Mouse (Mus musculus) heart, postnatal 0 days (tissue): ENCODE results near the gene Uqcrq. TPM values are rescaled to one million over a fixed set of nuclear protein-coding genes. Genes with fewer than 3 reads are reported as not detected.

Experiments
- ATAC-seq: fragments of 200-750 bp; cut with Nextera tagmentation; 2 replicates; pipeline ENCODE4 v1.8.0; 2017; ENCODE audit warnings: low read depth, moderate number of reproducible peaks, moderate library complexity; ENCODE audit not compliant: insufficient read depth
- DNase-seq: peaks from one replicate; pipeline ENCODE4 v3.0.0-alpha.2; 2016; ENCODE audit warnings: low spot score
- H3K27ac ChIP-seq: fragments of 300-500 bp; sonication (generic); 2 replicates; pipeline ENCODE4 v1.5.1; 2014; ENCODE audit warnings: low read depth, mild to moderate bottlenecking
- H3K27me3 ChIP-seq: fragments of 300-500 bp; sonication (generic); 2 replicates; pipeline ENCODE4 v1.6.1; 2014; ENCODE audit warnings: low read length, mixed read lengths; ENCODE audit not compliant: control insufficient read depth, insufficient read depth
- H3K36me3 ChIP-seq: fragments of 300-500 bp; sonication (generic); replicated peaks from 2 replicates; pipeline ENCODE4 v1.6.1; 2014; ENCODE audit warnings: low read length, mixed read lengths; ENCODE audit not compliant: control insufficient read depth, insufficient read depth
- H3K4me1 ChIP-seq: fragments of 300-500 bp; sonication (generic); 2 replicates; pipeline ENCODE4 v1.6.1; 2014; ENCODE audit warnings: antibody characterized with exemption; ENCODE audit not compliant: control insufficient read depth, insufficient read depth
- H3K4me2 ChIP-seq: fragments of 300-500 bp; sonication (generic); 2 replicates; pipeline ENCODE4 v1.6.1; 2014; ENCODE audit warnings: low read depth, mild to moderate bottlenecking, low read length, moderate library complexity
- H3K4me3 ChIP-seq: fragments of 300-500 bp; sonication (generic); 2 replicates; pipeline ENCODE4 v1.5.1; 2014; ENCODE audit warnings: low read depth, low read length
- H3K9ac ChIP-seq: fragments of 300-500 bp; sonication (generic); replicated peaks from 2 replicates; pipeline ENCODE4 v1.6.1; 2014; ENCODE audit warnings: low read depth, low read length, mixed read lengths
- H3K9me3 ChIP-seq: fragments of 300-500 bp; sonication (generic); replicated peaks from 2 replicates; pipeline ENCODE4 v1.6.1; 2016; ENCODE audit warnings: low read length; ENCODE audit not compliant: control insufficient read depth
- CTCF ChIP-seq: IDR thresholded peaks from 2 replicates; pipeline ENCODE4 v1.5.1; 2016; ENCODE audit warnings: antibody characterized with exemption, control low read depth, low read depth
- EP300 ChIP-seq: IDR thresholded peaks from 2 replicates; pipeline ENCODE4 v1.6.1; 2016; ENCODE audit warnings: antibody characterized with exemption, low read depth
- WGBS: fragments of 180-500 bp; shearing (Covaris S2); extraction: QIAGEN DNeasy Blood & Tissue Kit; methylation state at CpG from one replicate; pipeline ENCODE4 v1.1.7; 2014; 5-methylcytosine and 5-hydroxymethylcytosine counted together
- polyA plus RNA-seq: library from polyadenylated mRNA; unstranded; fragments of >200 nt; fragmentation: Nextera tagmentation; extraction: Ambion mirVana; gene quantifications from 2 replicates; pipeline ENCODE4 v1.2.1, GENCODE M21; 2015
- total RNA-seq: library from RNA; depleted of rRNA; stranded (reverse); fragments of >200 nt; gene quantifications from 2 replicates; pipeline ENCODE4 v1.2.3, GENCODE M21; 2014; ENCODE audit warnings: low replicate concordance

The Uqcrq gene
- total and polyA plus RNA-seq, 2 experiments from 2014 or later: 76.4 to 3,062 TPM

GRCm38 (mm10) chr11:53448529-53448928 is 17.9 kb upstream of the Uqcrq start:
- TF ChIP-seq CTCF: no peak
- TF ChIP-seq EP300: no peak
- ATAC-seq (no peak), DNase-seq (no peak)
- 62% methylated on average over 1 of the region's 1 CpGs for WGBS
- Histone ChIP-seq H3K27me3 (no peaks in the 10 kb centered on the region), H3K36me3 (no peaks in the 10 kb centered on the region), H3K9me3 (no peaks in the 10 kb centered on the region), H3K4me2 (no peak overlapping the region), H3K4me1 (no peaks in the 10 kb centered on the region), H3K4me3 (no peak overlapping the region), H3K27ac (0 out of 2 replicates have a peak overlapping the region, but pooled peaks have one; percentile 3), H3K9ac (no peak overlapping the region)

- Histone ChIP-seq H3K9ac (no peak overlapping the region), H3K4me3 (no peak overlapping the region), H3K27me3 (no peaks in the 10 kb centered on the region), H3K9me3 (no peaks in the 10 kb centered on the region), H3K4me1 (no peaks in the 10 kb centered on the region), H3K27ac (0 out of 2 replicates have a peak overlapping the region, but pooled peaks have one; percentile 3), H3K36me3 (no peaks in the 10 kb centered on the region), H3K4me2 (no peak overlapping the region)
- ATAC-seq (no peak), DNase-seq (no peak)
- no peak for TF ChIP-seq EP300
- 88% methylated on average over 8 of the region's 8 CpGs for WGBS
Measured at GRCm38 (mm10) chr11:53447996-53448395, 17.4 kb upstream of the Uqcrq start.

GRCm38 (mm10) chr11:53446183-53446582 is 15.6 kb upstream of the Uqcrq start:
- Histone ChIP-seq H3K4me3 (no peak overlapping the region), H3K4me1 (peaks cover 7% of the 10 kb centered on the region; the same call in 1 of the 2 replicates), H3K27ac (no peak overlapping the region), H3K36me3 (no peaks in the 10 kb centered on the region), H3K9ac (no peak overlapping the region), H3K4me2 (no peak overlapping the region), H3K9me3 (no peaks in the 10 kb centered on the region), H3K27me3 (no peaks in the 10 kb centered on the region)
- ATAC-seq: no peak
- TF ChIP-seq EP300: no peak
- TF ChIP-seq CTCF: no peak
- 87% methylated on average over 13 of the region's 13 CpGs for WGBS
- no peak for DNase-seq

GRCm38 (mm10) chr11:53445562-53445961 is 14.9 kb upstream of the Uqcrq start:
- ATAC-seq: no peak
- no peaks in the 10 kb centered on the region for H3K36me3 ChIP-seq
- DNase-seq: no peak
- H3K4me3 ChIP-seq: no peak overlapping the region
- no peak overlapping the region for H3K9ac ChIP-seq
- no peak overlapping the region for H3K4me2 ChIP-seq
- H3K9me3 ChIP-seq: no peaks in the 10 kb centered on the region
- H3K4me1 ChIP-seq: peaks cover 7% of the 10 kb centered on the region; the same call in 1 of the 2 replicates
- no peak overlapping the region for H3K27ac ChIP-seq
- TF ChIP-seq EP300 (no peak), CTCF (no peak)
- no peaks in the 10 kb centered on the region for H3K27me3 ChIP-seq
- 42% methylated on average over 13 of the region's 13 CpGs for WGBS

GRCm38 (mm10) chr11:53443861-53444260 is 13.2 kb upstream of the Uqcrq start:
- no peaks in the 10 kb centered on the region for H3K27me3 ChIP-seq
- no peak overlapping the region for H3K4me2 ChIP-seq
- no peak for TF ChIP-seq EP300
- peak; percentile 62 for TF ChIP-seq CTCF
- H3K36me3 ChIP-seq: no peaks in the 10 kb centered on the region
- ATAC-seq: no peak
- H3K9me3 ChIP-seq: no peaks in the 10 kb centered on the region
- H3K4me1 ChIP-seq: peaks cover 7% of the 10 kb centered on the region; the same call in 1 of the 2 replicates
- H3K4me3 ChIP-seq: no peak overlapping the region
- WGBS: 48% methylated on average over 6 of the region's 6 CpGs
- no peak overlapping the region for H3K9ac ChIP-seq
- no peak overlapping the region for H3K27ac ChIP-seq
- DNase-seq: no peak

- no peak overlapping the region for H3K4me3 ChIP-seq
- H3K9me3 ChIP-seq: no peaks in the 10 kb centered on the region
- H3K9ac ChIP-seq: no peak overlapping the region; the same call in 1 of the 2 replicates
- peak overlapping the region; percentile 24; the same call in 1 of the 2 replicates for H3K4me2 ChIP-seq
- no peaks in the 10 kb centered on the region for H3K36me3 ChIP-seq
- H3K27me3 ChIP-seq: no peaks in the 10 kb centered on the region
- peak; percentile 29 for DNase-seq
- 2% methylated on average over 12 of the region's 12 CpGs for WGBS
- H3K27ac ChIP-seq: peak overlapping the region; percentile 76
- H3K4me1 ChIP-seq: peaks cover 7% of the 10 kb centered on the region; the same call in 1 of the 2 replicates
- no peak for TF ChIP-seq CTCF
- no peak for TF ChIP-seq EP300
- ATAC-seq: peak; percentile 62
Measured at GRCm38 (mm10) chr11:53441921-53442320, 11.3 kb upstream of the Uqcrq start.
